Mouse (Mus musculus) hindbrain, embryonic 13.5 days (tissue): Measurements from ENCODE around the gene Prkd2. TPM values are rescaled to one million over a fixed set of nuclear protein-coding genes. Genes with fewer than 3 reads are reported as not detected.

Experiments
- ATAC-seq: fragments of 200-750 bp; cut with Nextera tagmentation; 2 replicates; pipeline ENCODE4 v1.8.0; 2017; ENCODE audit warnings: moderate TSS enrichment; ENCODE audit not compliant: low FRiP score
- H3K27ac ChIP-seq: fragments of 300-500 bp; sonication (generic); 2 replicates; pipeline ENCODE4 v1.5.1; 2015; ENCODE audit warnings: inconsistent platforms, mild to moderate bottlenecking, moderate library complexity
- H3K27me3 ChIP-seq: fragments of 300-500 bp; sonication (generic); 2 replicates; pipeline ENCODE4 v1.6.1; 2015; ENCODE audit warnings: mild to moderate bottlenecking, inconsistent platforms
- H3K36me3 ChIP-seq: fragments of 300-500 bp; sonication (generic); 2 replicates; pipeline ENCODE4 v1.6.1; 2015; ENCODE audit warnings: mild to moderate bottlenecking, inconsistent platforms
- H3K4me1 ChIP-seq: fragments of 300-500 bp; sonication (generic); replicated peaks from 2 replicates; pipeline ENCODE4 v1.6.1; 2015; ENCODE audit warnings: inconsistent platforms
- H3K4me2 ChIP-seq: fragments of 300-500 bp; sonication (generic); 2 replicates; pipeline ENCODE4 v1.6.1; 2015; ENCODE audit warnings: inconsistent platforms, mild to moderate bottlenecking, moderate library complexity
- H3K4me3 ChIP-seq: fragments of 300-500 bp; sonication (generic); 2 replicates; pipeline ENCODE4 v1.5.1; 2015; ENCODE audit warnings: mild to moderate bottlenecking, inconsistent platforms
- H3K9ac ChIP-seq: fragments of 300-500 bp; sonication (generic); 2 replicates; pipeline ENCODE4 v1.6.1; 2015; ENCODE audit warnings: mild to moderate bottlenecking, inconsistent platforms
- H3K9me3 ChIP-seq: fragments of 300-500 bp; sonication (generic); 2 replicates; pipeline ENCODE4 v1.6.1; 2016; ENCODE audit warnings: inconsistent platforms
- WGBS: fragments of 180-500 bp; shearing (Covaris S2); methylation state at CpG from one replicate; pipeline ENCODE4 v1.1.7; 2015; 5-methylcytosine and 5-hydroxymethylcytosine counted together
- polyA plus RNA-seq: library from polyadenylated mRNA; unstranded; fragments of >200 nt; fragmentation: Nextera tagmentation; extraction: Ambion mirVana; gene quantifications from 2 replicates; pipeline ENCODE4 v1.2.1, GENCODE M21; 2015

Prkd2 gene
- polyA plus RNA-seq, 1 experiment from 2014 or later = 6.6 TPM

DNA sequence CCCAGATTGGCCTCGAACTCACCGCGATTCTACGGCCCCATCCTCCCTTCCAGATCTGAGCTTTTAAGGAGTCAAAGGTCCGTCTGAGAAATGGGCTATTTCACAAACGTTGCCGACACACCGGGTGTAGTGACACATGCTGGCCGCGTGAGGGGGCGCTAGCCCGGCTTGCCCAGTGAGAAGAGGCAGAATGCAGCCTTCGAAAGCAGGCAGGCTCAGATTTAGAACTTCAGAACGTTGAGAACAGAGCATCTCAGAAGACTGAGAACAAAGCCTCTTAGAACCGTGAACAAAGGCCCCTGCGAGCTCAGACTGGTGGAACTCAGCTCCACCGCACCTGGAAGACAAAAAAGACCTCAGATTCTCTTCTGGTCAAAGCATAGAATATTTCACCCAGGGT lies 31.5 kb downstream of the Prkd2 start:
- 4% methylated on average over 17 of the region's 17 CpGs for WGBS
- H3K4me1 ChIP-seq = peaks cover 36% of the 10 kb centered on the region
- peak overlapping the region; percentile 83 for H3K4me3 ChIP-seq
- peak overlapping the region; percentile 47 for H3K4me2 ChIP-seq
- H3K27me3 ChIP-seq = no peaks in the 10 kb centered on the region
- ATAC-seq = no peak
- H3K36me3 ChIP-seq = peaks cover 17% of the 10 kb centered on the region
- peak overlapping the region; percentile 43; the same call in 1 of the 2 replicates for H3K9ac ChIP-seq
- H3K9me3 ChIP-seq = no peaks in the 10 kb centered on the region
- peak overlapping the region; percentile 87 for H3K27ac ChIP-seq

DNA sequence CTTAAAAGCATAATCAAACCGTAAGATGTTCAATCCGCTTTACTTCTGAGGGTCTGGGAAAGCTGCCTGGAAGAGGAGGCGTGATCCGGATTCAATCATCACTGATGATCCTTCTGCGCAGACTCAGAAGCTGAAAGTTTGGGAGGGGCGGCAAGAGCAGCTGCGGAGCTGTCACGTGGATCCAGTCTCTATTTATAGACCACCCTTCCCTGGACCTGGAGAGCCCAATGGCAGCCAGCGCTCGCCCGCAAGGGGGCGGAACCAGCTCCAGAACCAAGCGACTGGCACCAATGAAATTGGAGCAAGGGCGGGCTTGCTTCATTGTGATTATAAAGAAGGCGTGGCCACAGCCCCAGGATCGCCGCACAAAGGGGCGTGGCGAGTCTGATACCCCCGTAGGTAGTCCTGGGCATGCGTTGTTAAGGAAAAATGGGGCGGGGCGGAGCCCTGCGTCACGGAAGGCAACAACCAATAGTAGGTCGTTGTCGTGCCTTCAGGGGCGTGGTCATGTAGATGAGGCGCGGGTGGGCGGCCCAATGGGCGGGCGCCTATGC lies 32.1 kb downstream of the Prkd2 start:
- H3K9ac ChIP-seq = peak overlapping the region; percentile 90
- ATAC-seq = peak; percentile 96
- no peaks in the 10 kb centered on the region for H3K9me3 ChIP-seq
- WGBS = under 1% methylated on average over 33 of the region's 33 CpGs
- H3K4me1 ChIP-seq = peaks cover 32% of the 10 kb centered on the region
- peaks cover 20% of the 10 kb centered on the region for H3K36me3 ChIP-seq
- peak overlapping the region; percentile 91 for H3K27ac ChIP-seq
- H3K27me3 ChIP-seq = no peaks in the 10 kb centered on the region
- H3K4me3 ChIP-seq = peak overlapping the region; percentile 83
- peak overlapping the region; percentile 79 for H3K4me2 ChIP-seq

DNA sequence AGATGAGACGGTGACA lies 32.4 kb downstream of the Prkd2 start, which contains the start of gene Dact3:
Gene Dact3, plus strand, starts transcription at position 8 of the 16 bp plus-strand sequence.
- 0% methylated on average over 1 of the region's 1 CpGs for WGBS
- H3K9me3 ChIP-seq = no peaks in the 10 kb centered on the region

DNA sequence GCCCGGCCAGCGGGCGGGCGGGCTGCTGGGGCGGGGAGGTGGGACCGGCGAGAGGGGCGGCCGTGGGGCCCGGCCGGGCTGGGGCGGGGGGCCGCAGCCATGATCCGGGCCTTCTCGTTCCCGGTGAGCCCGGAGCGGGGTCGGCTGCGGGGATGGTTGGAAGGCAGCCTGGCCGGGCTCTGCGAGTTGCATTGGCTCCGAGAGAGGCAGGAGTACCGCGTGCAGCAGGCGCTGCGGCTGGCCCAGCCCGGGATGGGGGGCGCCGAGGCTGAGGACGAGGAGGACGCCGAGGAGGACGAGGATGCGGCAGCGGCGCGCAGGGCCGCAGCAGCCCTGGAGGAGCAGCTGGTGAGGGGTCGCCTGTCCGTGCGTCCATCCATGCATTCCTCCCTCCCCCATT lies 32.6 kb downstream of the Prkd2 start:
- peak overlapping the region; percentile 91 for H3K27ac ChIP-seq
- no peaks in the 10 kb centered on the region for H3K9me3 ChIP-seq
- peak overlapping the region; percentile 79 for H3K4me2 ChIP-seq
- H3K27me3 ChIP-seq = no peaks in the 10 kb centered on the region
- peaks cover 32% of the 10 kb centered on the region for H3K4me1 ChIP-seq
- peak overlapping the region; percentile 83 for H3K4me3 ChIP-seq
- H3K9ac ChIP-seq = peak overlapping the region; percentile 90
- ATAC-seq = peak; percentile 67; the same call in 1 of the 2 replicates
- peaks cover 20% of the 10 kb centered on the region for H3K36me3 ChIP-seq
- 0% methylated on average over 30 of the region's 42 CpGs for WGBS

More for the DNA sequence above, 32.4 kb downstream of the Prkd2 start, which contains the start of gene Dact3:
- peaks cover 32% of the 10 kb centered on the region for H3K4me1 ChIP-seq
- H3K27ac ChIP-seq = peak within 1 kb of the TSS; percentile 91
- H3K4me3 ChIP-seq = peak within 1 kb of the TSS; percentile 83
- H3K27me3 ChIP-seq = no peaks in the 10 kb centered on the region
- no peak for ATAC-seq
- H3K4me2 ChIP-seq = peak within 1 kb of the TSS; percentile 79
- H3K9ac ChIP-seq = peak within 1 kb of the TSS; percentile 90
- peaks cover 20% of the 10 kb centered on the region for H3K36me3 ChIP-seq

DNA sequence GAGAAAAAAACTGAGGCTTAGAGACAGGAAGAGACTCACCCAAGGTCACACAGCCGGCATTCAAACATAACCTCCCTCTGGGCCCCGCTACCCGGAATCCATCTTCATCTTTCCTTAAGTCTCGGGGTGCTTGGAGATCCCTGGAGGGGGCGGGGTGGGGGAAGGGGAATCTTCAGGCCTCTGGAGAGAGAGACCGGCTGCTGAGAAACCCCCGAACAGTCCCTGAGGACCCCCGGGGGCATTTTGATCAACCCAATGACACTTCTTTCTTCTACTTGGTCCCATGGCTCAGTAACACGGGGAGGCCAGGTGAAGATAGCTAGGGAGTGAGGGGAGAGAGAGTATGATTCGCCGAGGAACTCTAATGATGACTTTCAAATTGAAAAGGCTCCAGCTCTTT lies 33.3 kb downstream of the Prkd2 start:
- Histone ChIP-seq H3K4me3 (peak overlapping the region; percentile 83), H3K9ac (peak overlapping the region; percentile 90), H3K27me3 (no peaks in the 10 kb centered on the region), H3K27ac (0 out of 2 replicates have a peak overlapping the region, but pooled peaks have one; percentile 5), H3K4me1 (peaks cover 36% of the 10 kb centered on the region), H3K9me3 (no peaks in the 10 kb centered on the region), H3K36me3 (peaks cover 20% of the 10 kb centered on the region), H3K4me2 (peak overlapping the region; percentile 79)
- no peak for ATAC-seq
- WGBS = 8% methylated on average over 11 of the region's 11 CpGs

DNA sequence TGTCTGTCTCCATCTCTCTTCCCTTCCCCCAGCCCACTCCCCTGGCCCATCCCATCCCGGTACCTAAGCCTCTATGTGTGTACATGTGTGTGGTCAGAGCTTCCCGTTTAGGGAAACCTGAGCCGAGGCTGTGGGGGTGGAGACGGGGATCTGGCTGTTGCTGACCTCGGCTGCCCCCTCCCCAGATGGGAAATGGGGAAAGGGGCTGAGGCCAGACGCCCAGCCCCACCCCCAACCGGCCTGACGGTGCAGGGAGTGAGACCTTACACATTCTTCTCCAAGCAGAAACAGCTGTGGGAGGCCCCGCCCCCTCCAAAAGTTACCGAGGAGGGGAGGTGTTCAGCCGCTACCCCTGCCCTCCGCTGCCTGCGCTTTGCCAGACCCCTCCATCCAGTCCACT lies 33.9 kb downstream of the Prkd2 start:
- no peak for ATAC-seq
- Histone ChIP-seq H3K27ac (no peak overlapping the region; the same call in 1 of the 2 replicates), H3K27me3 (no peaks in the 10 kb centered on the region), H3K4me3 (peak overlapping the region; percentile 83), H3K9me3 (no peaks in the 10 kb centered on the region), H3K9ac (peak overlapping the region; percentile 90), H3K4me2 (peak overlapping the region; percentile 79), H3K4me1 (peaks cover 36% of the 10 kb centered on the region), H3K36me3 (peaks cover 19% of the 10 kb centered on the region)
- 2% methylated on average over 13 of the region's 13 CpGs for WGBS

DNA sequence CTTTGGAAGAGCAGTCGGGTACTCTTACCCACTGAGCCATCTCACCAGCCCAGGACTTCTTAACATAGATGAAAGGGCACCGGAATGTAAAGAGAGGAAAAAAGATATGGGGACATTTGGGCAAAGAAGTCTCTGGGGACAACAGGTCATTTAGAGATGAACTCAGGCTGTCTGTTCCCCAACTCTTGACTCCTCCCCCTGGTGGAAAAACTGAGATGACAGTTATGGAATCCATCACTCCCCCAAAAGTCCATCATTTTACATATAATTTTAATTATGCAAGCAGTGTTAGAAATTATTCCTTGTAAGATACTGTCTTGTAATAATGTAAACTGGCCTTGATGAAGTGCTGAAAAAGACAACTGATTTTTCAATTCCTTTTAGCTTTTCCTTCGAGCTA lies 35.0 kb downstream of the Prkd2 start:
- Histone ChIP-seq H3K27me3 (peaks cover 5% of the 10 kb centered on the region; the same call in 1 of the 2 replicates), H3K9ac (no peak overlapping the region), H3K4me1 (peaks cover 36% of the 10 kb centered on the region), H3K36me3 (peaks cover 24% of the 10 kb centered on the region; the same call in 1 of the 2 replicates), H3K27ac (no peak overlapping the region), H3K4me2 (no peak overlapping the region), H3K4me3 (no peak overlapping the region), H3K9me3 (no peaks in the 10 kb centered on the region)
- ATAC-seq = no peak
- WGBS = 84% methylated on average over 3 of the region's 3 CpGs

DNA sequence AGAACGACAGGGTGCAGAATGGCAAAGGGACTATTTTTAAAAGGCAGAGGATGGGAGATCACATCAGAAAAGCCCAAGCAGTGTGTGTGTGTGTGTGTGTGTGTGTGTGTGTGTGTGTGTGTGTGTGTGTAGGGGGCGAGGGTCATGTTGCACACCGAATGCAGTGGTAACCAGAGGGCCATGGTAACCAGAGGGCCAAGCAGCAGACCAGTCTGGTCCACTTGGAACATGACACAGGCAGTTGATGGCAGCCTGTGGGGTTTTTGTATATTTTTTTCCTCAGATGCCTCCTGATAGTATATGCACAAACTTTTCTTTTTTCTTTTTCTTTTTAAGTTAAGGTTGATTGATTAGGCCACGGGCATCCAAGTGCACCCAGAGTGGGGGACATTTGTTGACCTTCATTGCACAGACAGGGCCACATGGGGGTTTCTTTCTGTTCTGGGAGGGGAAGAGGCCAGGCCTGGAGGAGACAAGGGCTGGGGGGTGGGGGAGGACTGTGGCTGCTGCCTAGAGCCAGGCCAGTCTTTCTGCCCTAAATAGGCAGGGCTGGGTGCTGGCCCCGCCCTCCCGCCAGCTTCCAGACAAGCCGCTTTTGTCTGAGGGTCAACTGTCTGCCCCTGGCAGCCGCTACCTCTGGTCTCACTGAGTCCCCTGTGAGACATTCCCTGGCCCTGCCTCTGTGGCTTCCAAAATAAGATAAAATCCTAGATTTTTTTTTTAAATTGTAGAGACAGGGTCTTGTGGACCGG lies 37.3 kb downstream of the Prkd2 start:
- no peaks in the 10 kb centered on the region for H3K9me3 ChIP-seq
- H3K27ac ChIP-seq = peak overlapping the region; percentile 30
- H3K9ac ChIP-seq = 0 out of 2 replicates have a peak overlapping the region, but pooled peaks have one; percentile 7
- ATAC-seq = no peak
- H3K27me3 ChIP-seq = peaks cover 28% of the 10 kb centered on the region
- peaks cover 44% of the 10 kb centered on the region for H3K36me3 ChIP-seq
- H3K4me3 ChIP-seq = no peak overlapping the region
- 9% methylated on average over 8 of the region's 9 CpGs for WGBS
- H3K4me1 ChIP-seq = peaks cover 30% of the 10 kb centered on the region
- H3K4me2 ChIP-seq = no peak overlapping the region

DNA sequence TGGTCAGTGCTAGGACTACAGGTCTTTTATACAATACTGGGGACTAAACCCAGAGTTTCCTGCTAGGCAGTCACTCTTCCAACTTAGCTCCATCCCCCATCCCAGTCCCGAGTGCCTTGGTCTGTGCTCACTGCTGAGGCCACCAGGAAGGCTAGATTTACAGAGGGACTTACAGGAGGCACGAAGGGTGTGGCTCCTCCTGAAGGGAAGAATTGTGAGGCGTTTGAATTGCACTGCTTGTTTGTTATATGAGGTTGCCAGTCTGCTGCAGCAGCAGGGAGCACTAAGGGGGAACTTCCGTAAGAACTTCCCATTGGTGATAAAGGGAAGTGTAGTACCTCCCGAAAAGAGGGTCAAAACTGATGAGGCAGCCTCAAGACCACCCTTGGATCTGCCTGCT lies 37.9 kb downstream of the Prkd2 start:
- no peak for ATAC-seq
- Histone ChIP-seq H3K4me3 (no peak overlapping the region), H3K9me3 (no peaks in the 10 kb centered on the region), H3K27ac (peak overlapping the region; percentile 30; the same call in 1 of the 2 replicates), H3K36me3 (peaks cover 51% of the 10 kb centered on the region), H3K4me2 (no peak overlapping the region), H3K4me1 (peaks cover 29% of the 10 kb centered on the region), H3K27me3 (peaks cover 34% of the 10 kb centered on the region), H3K9ac (no peak overlapping the region)
- 8% methylated on average over 5 of the region's 5 CpGs for WGBS

DNA sequence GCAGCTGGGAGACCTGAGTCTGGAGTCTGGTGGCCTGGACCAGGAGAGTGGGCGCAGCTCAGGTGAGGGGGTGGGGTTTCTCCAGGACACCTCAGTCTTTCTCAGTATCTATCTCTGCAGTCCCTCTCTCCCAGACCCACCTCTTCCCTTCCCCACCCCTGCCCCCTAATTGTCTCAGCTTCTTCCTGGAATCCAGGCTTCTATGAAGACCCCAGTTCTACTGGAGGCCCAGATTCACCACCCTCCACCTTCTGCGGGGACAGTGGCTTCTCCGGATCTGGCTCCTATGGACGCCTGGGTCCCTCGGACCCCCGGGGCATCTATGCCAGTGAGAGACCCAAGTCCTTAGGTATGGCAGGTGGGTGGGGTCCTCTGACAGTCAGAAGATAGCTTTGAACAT lies 40.5 kb downstream of the Prkd2 start:
- Histone ChIP-seq H3K4me1 (peaks cover 12% of the 10 kb centered on the region), H3K27ac (no peak overlapping the region), H3K36me3 (peaks cover 72% of the 10 kb centered on the region), H3K9me3 (no peaks in the 10 kb centered on the region), H3K4me3 (no peak overlapping the region), H3K4me2 (no peak overlapping the region), H3K9ac (no peak overlapping the region), H3K27me3 (peaks cover 59% of the 10 kb centered on the region)
- ATAC-seq = no peak
- 92% methylated on average over 6 of the region's 6 CpGs for WGBS

DNA sequence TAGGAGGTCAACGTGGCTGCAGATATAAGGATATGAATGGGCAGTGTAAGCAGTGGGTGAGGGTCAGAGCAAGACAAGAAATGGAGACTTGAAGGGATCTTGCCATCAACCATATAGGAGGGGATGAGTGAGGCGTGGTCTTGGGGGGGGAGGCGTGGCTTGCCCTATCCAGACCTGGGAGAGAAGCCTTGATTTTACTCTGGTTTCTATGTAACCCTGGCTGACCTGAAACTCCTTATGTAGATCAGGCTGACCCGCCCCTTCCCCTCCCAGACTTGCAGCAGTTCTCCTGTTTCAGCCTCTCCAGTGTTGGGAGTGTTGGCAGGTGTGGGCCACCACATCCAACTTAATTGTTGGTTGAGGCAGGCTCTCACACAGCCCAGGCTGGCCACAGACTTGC lies 41.6 kb downstream of the Prkd2 start:
- 61% methylated on average over 4 of the region's 4 CpGs for WGBS
- Histone ChIP-seq H3K4me1 (peaks cover 12% of the 10 kb centered on the region), H3K9me3 (no peaks in the 10 kb centered on the region), H3K4me3 (no peak overlapping the region), H3K36me3 (peaks cover 62% of the 10 kb centered on the region), H3K27ac (no peak overlapping the region), H3K4me2 (no peak overlapping the region), H3K27me3 (peaks cover 69% of the 10 kb centered on the region), H3K9ac (no peak overlapping the region)
- no peak for ATAC-seq

DNA sequence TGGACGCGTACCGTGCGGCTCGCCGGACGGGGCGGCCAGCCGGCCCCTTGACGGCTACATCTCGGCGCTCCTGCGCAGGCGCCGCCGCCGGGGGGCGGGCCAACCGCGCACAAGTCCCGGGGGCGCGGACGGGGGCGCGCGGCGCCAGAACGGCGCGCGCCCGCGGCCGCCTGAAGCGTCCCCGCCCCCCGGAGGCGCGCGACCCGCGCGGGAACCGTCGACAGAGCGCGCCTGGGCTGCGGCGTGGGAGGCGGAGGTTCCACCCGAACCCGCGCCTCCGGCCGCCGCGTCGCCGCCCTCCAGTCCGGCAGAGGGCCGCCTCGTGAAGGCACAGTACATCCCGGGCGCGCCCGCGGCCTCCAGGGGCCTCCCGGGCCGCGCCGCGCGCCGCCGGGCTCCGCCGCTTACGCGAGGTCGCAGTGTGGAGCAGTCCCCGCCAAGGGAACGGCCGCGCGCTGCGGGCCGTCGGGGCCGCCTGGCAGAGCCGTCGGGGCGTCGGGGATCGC lies 42.6 kb downstream of the Prkd2 start:
- Histone ChIP-seq H3K4me2 (peak overlapping the region; percentile 35; the same call in 1 of the 2 replicates), H3K9ac (no peak overlapping the region), H3K9me3 (no peaks in the 10 kb centered on the region), H3K4me3 (peak overlapping the region; percentile 31), H3K27me3 (peaks cover 78% of the 10 kb centered on the region), H3K36me3 (peaks cover 60% of the 10 kb centered on the region), H3K27ac (no peak overlapping the region), H3K4me1 (peaks cover 6% of the 10 kb centered on the region)
- WGBS = 14% methylated on average over 82 of the region's 95 CpGs
- 0 out of 2 replicates have a peak, but pooled peaks have one; percentile 30 for ATAC-seq

DNA sequence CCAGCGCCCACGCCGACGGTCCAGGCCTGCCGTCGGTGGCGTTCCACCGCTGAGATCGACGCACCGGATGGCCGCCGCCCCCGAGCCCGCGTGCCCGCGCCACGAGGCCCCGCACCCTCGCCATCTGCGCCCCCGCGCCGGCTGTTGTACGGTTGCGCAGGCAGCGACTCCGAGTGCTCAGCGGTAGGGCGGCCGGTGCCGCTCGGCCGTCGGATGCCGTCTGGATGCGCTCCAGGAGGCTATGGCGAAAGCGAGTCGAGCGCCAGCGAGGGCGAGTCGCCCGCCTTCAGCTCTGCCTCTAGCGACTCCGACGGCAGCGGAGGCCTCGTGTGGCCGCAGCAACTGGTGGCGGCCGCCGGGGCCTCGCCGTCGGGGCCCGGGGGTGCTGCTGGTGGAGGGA lies 43.2 kb downstream of the Prkd2 start:
- H3K27ac ChIP-seq = no peak overlapping the region
- no peaks in the 10 kb centered on the region for H3K9me3 ChIP-seq
- no peak overlapping the region for H3K9ac ChIP-seq
- no peak for ATAC-seq
- H3K27me3 ChIP-seq = peaks cover 84% of the 10 kb centered on the region
- 39% methylated on average over 58 of the region's 59 CpGs for WGBS
- 0 out of 2 replicates have a peak overlapping the region, but pooled peaks have one; percentile 35 for H3K4me2 ChIP-seq
- peaks cover 4% of the 10 kb centered on the region for H3K4me1 ChIP-seq
- H3K4me3 ChIP-seq = peak overlapping the region; percentile 31
- peaks cover 60% of the 10 kb centered on the region for H3K36me3 ChIP-seq
